Mouse (Mus musculus) embryonic fibroblast, embryonic 13.5 days (primary cell): ENCODE measurements around the gene Clec1a.

Experiments used
- CTCF ChIP-seq: IDR thresholded peaks from 2 replicates; pipeline ENCODE4 v1.5.1; 2011; ENCODE audit warnings: mild to moderate bottlenecking, control low read depth, low read length, moderate library complexity, borderline replicate concordance; ENCODE audit not compliant: insufficient read depth
- POLR2A ChIP-seq: IDR thresholded peaks from 2 replicates; pipeline ENCODE4 v1.6.1; 2011; ENCODE audit warnings: low read depth, mild to moderate bottlenecking, control low read depth, low read length, moderate library complexity

DNA sequence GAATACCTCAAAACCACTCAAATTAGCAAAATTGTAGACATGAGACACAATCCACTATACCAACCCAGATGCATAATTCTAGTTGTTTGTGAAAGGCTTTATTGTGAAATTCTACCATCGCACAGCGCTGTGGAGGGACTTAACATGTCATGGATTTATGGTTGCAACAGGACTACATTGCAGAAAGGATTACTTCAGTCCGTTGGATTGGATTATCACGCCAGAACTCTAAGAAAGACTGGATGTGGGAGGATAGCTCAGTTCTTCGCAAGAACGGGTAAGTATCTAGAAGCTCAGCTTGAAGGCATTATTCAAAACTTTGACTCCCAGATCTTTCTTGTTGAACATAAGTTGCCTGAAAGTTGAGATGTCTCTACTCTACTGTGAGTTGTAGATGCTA, 48.4 kb downstream of the Clec1a start:
- TF ChIP-seq CTCF (no peak), POLR2A (no peak)
